ENCODE assay signal across 28 mouse cellular contexts in the genomic region with DNA sequence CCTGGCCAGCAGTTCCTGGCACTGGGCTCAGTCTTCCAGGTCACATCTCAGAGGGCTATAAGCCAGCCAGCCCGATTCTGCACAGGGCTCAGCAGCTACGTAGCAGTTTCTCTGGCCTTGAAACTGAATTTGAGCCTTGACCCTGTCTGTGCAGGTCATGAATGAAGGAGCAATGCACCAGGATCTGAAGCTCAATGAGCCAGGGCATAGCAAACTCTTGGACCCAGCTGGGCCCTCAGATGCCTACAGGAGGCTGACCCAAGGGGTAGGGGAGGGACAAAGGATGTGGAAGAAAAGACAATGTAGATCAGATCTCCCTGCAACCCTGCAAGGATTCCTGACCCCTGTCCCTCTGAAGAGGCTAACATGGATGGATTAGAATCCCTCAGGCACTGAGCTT. TPM values are rescaled to one million over a fixed set of nuclear protein-coding genes. Genes with fewer than 3 reads are reported as not detected.
"Had no signal": no experiment of that assay in that cellular context is flagged by ENCODE, and none has a peak within 500 bp of the region (broad histone marks: within the 10 kb centered on the region; RNA-seq: fewer than 3 reads in every experiment).

A gene (minus strand): TSS at position 101 of the 400 bp plus-strand sequence.

- DNase-seq: kidney, postnatal 25 days; layer of hippocampus, adult 9-11 months; liver, embryonic 13.5 days; lung, adult 2 months; lung, postnatal 14 days; lung, postnatal 4 days; midbrain, embryonic 14.5 days; right cerebral cortex, adult 18-20 months; right cerebral cortex, postnatal 14 days; right cerebral cortex, postnatal 4 days; spleen, adult 18-20 months; thymus, adult 2 months; thymus, postnatal 14 days; thymus, postnatal 4 days had no signal

RNA-seq across cellular contexts. Expression of the gene that starts here (rescaled TPM):
- total RNA-seq: layer of hippocampus, postnatal 25 days; left cerebral cortex, adult 18-20 months; megakaryocyte progenitor cell, adult 5-6 weeks; megakaryocyte-erythroid progenitor cell, adult 5-6 weeks had no signal
- polyA plus RNA-seq: kidney, embryonic 14.5 days; kidney, postnatal 0 days; limb, embryonic 11.5 days; liver, adult 2 months; liver, embryonic 13.5 days; liver, embryonic 16.5 days; lung, adult 2 months; lung, embryonic 16.5 days; midbrain, embryonic 11.5 days; midbrain, embryonic 14.5 days; neural tube, embryonic 12.5 days; neural tube, embryonic 15.5 days; stomach, embryonic 14.5 days had no signal
